Mouse (Mus musculus) neutrophil, adult 5-6 weeks (primary cell): ENCODE data around the gene Otop1. TPM values are rescaled to one million over a fixed set of nuclear protein-coding genes. Genes with fewer than 3 reads are reported as not detected.

Experiments used
- ATAC-seq: fragments of 151-379, 151-347 bp; 2 replicates; pipeline ENCODE4 v1.8.0; 2017; ENCODE audit warnings: mild to moderate bottlenecking, moderate TSS enrichment; ENCODE audit not compliant: insufficient number of reproducible peaks, poor library complexity, low FRiP score, severe bottlenecking; ENCODE audit errors: extremely low read depth
- total RNA-seq: library from RNA; stranded (forward); fragments of 200-1000 nt; gene quantifications from 2 replicates; pipeline ENCODE4 v1.2.3, GENCODE M21; 2017

Otop1 gene
- total RNA-seq, result not detected in 2 replicates

- no peak for ATAC-seq
Measured at GRCm38 (mm10) chr5:38275771-38276170, at the start of gene Otop1. Otop1 (plus strand) TSS chr5:38275972.

DNA sequence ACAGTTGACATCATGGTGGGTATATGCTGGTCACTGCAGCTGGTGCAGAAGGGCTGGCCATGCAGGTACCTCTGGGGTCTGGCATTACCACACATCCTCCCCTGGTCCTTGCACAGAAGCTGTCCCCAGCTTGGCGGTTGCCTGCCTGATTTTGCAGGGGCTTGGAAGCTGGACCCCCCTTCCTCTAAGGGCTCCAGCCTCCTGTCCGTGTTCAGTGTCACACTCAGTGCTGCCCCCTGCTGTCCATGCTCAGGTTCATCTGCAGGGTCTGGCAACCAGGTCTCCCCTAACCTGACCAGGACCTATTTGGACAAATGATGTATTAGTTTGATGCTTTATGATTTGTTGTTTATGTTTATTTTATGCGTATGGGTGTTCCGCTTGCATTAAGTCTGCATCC, 40.4 kb upstream of the Otop1 start:
- peak; percentile 65 for ATAC-seq

GRCm38 (mm10) chr5:38236627-38237026, 39.1 kb upstream of the Otop1 start:
- ATAC-seq, result no peak

DNA sequence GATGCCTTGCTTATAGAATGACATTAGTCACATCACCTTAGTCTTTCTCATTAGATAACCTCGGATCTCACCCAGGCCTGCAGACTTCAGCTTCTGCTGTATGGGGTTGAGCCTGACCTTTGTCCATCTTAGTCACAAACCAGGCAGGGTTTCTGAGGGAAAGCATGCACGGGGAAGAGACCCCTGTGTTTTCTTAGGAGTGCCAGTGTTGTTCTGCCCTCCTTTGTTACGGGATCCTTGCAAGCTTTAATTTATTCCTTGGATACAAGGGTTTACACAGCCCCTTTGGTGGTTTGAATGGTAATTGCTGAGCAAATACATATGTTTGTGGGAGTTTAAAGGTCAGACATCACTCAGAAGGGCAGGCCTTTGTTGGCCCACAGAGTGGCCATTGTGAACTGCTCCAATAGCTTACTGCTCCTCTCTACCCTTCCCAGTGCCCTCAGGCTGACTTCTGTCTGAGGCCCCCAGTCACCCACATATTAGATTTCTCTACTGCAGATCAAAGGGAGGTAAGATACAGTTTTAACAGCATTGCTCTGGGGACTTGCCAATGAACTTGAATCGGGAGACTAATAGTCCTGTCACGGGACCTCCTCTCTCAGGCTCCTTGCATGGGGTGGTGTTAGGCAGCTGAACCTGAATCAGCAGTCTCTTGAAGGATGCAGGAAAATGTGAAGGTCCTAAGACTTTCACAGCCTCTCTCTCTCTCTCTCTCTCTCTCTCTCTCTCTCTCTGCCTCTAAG, 34.9 kb upstream of the Otop1 start:
- ATAC-seq, result no peak

GRCm38 (mm10) chr5:38241473-38241834, 34.3 kb upstream of the Otop1 start:
- ATAC-seq, result no peak

DNA sequence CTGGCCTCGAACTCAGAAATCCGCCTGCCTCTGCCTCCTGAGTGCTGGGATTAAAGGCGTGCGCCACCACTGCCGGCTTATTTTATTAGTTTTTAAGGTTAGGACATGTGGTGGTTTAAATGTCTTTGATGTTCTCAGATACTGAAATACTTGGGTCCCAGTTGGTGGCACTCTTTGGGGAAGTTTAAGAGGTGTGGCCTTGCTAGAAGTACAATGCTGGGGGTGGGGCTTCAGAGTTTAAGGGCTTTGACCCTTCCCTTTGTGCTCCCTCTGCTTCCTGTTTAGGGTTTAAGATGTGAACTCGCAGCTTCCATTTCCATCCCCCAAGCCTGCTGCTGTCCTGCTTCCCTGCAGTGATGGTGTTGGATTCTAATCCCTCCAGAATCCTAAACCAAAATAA, 33.8 kb upstream of the Otop1 start:
- ATAC-seq, result no peak

DNA sequence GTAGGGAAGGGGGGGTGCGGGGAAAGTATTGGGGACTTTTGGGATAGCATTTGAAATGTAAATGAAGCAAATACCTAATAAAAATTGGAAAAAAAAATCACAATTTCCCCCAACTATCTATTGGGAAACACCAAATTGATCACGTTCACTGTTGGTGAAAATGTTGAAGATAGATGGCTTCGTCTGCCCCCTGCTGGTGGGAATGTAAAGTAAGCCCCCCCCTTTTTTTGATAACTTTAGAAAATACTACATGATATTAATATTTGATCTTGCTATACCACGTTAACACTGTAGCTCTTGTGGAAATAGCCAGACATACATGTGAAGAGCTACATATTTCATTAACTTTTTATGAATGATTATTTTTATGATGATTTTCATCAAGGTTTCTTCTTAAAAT, 20.6 kb upstream of the Otop1 start:
- ATAC-seq, result no peak

DNA sequence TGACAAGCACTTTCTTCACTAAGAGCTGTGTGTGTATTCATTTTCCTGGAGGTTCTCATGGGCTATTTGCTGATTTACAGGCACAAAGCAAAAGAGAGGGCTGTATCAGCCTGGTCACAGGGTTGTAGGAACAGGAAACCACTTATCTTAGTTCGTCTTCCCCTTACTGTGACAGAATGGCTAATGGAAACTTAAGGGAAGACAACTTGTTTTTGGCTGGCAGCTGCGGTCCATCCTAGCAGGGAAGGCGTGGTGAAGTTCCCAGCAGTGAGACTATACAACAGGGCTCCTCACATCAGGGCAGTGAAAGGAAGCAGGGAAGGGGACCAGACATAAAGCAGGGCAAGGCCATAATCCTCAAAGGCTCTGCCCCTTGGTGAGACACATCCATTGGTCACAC, 20.1 kb upstream of the Otop1 start:
- ATAC-seq, result no peak

DNA sequence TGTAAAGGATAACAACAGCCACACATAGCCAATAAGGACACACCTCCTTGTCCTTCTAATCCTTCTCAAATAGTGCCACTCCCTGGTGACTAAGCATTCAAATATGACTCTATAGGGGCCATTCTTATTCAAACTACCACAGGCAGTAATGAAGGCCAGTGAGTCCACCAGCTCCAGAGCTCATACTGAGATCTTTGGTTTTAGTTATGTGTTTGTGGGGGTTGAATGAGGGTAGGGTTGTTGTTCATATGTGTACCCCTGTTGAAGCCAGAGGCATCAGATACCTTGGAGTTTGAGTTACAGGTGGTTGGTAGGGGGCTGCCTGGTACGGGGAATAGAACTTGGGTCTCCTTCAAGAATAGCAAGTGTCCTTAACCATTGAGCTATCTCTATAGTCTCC, 19.2 kb upstream of the Otop1 start:
- ATAC-seq, result no peak

DNA sequence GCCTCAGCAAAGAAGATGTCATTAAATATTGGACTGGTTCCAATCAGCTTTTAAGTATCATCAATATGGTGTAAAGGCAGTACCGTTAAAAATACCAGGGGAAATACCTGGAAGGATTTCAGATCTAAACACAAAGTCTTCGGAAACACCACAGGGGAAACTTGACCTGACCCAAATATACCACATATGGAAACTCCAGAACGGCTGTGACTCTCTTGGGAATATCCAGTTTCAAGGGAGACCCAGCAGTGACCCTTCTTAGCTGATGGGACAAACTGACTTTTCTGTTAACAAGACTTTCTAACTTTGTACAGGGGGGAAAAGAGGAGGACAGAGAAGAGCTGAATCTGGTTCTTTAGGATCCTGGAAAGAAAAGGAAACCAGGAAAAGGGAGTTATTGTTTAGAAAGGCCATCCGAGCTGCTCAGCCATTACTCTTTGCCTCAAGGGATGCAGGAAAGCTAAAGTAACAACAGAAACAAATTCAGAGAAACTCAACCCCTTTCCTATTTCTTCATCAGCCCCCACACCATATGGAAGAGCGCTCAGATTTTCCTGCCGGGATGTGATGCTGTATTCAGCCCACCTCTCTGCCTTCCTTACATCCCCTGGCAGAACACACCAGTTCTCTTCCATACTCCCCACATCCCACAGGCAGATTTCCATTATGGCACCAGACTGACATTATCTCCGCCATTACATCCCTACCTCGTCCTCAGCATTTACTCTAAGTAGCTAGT, 17.6 kb upstream of the Otop1 start:
- no peak for ATAC-seq

DNA sequence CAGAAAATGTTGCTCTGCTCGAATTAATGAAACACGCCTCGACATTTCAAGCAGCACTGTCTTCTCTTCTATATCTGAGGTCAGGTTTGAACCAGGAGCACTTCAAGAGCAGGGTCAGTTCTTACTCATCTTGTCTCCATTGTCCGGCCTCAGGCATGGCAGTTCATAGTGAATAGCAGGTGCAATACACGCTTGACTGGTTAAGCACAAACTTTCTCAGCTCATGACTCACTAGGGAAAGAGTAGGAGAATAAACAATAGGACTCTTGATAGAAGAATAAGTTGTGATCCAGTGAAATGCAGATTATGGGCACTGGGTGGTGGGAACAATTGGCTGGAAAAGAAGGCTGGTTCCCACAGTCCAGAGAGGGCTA, 17.0 kb upstream of the Otop1 start:
- no peak for ATAC-seq

DNA sequence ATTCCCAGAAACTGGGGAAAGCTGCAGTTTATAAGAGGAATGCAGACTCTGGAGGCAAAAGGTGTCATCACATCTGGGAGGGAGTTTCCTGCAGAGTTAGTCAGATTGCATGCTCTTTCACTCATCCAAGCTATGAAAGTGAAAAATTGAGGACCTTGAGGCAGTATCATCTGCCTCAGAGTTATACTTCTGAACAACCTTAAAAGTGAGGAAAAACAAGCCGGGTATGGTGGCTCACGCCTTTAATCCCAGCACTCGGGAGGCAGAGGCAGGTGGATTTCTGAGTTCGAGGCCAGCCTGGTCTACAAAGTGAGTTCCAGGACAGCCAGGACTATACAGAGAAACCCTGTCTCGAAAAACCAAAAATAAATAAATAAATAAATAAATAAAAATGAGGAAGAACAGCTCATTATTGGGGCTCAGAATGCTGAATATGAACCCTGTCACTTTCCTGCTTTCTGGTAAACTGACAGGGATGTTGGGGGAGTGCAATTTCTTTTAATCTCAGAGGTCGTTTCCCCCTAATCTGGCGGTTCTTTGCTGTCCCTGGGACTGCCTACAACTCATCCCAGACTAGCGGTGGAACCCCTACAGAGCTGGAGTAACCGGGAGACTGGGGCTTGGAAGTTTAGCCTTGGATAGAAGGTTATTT, 16.2 kb upstream of the Otop1 start:
- no peak for ATAC-seq

- ATAC-seq, result peak; percentile 77
Measured at GRCm38 (mm10) chr5:38260107-38260682, 15.6 kb upstream of the Otop1 start, which contains the start of gene Tmem128. Tmem128 (plus strand) TSS chr5:38260185.

GRCm38 (mm10) chr5:38270942-38271341, 4.8 kb upstream of the Otop1 start:
- ATAC-seq, result no peak

DNA sequence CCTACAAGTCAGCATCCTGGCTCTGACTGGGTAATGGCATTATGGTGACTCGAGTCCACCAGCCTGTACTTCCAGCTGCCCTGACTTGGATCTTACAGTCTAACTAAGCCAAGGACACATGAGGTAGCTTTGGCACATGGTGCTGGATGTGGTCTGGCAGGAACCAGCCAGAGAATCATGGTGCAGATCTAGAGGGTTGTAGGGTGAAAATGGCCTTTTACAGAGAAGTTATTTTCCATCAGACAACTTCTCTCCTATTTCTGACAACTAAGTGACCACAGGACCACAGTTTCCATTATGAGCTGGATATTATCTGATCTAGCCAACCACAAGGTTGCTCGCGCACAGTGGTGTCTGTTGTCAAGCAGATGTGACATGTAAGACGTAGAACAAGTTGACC, 1.9 kb upstream of the Otop1 start:
- ATAC-seq, result no peak

DNA sequence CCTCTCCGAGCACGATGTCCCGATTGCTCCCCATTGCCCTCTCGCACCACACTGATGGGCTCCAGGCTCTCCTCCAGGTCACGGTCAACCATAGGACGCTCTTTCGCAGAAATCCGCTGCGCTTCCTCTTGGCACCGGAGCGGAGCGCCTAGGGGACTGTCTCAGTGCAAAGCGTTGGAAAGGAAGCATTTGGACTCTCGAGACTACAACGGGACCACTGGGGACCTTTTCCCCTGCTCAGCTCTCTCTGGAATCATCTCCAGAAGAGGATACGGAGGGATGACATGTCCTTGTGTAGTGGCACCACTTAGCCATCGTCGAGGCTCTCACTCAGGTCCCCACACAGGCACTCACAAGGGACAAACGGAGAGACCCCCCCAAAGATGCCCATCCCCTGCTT, 679 bp downstream of the Otop1 start:
- no peak for ATAC-seq

DNA sequence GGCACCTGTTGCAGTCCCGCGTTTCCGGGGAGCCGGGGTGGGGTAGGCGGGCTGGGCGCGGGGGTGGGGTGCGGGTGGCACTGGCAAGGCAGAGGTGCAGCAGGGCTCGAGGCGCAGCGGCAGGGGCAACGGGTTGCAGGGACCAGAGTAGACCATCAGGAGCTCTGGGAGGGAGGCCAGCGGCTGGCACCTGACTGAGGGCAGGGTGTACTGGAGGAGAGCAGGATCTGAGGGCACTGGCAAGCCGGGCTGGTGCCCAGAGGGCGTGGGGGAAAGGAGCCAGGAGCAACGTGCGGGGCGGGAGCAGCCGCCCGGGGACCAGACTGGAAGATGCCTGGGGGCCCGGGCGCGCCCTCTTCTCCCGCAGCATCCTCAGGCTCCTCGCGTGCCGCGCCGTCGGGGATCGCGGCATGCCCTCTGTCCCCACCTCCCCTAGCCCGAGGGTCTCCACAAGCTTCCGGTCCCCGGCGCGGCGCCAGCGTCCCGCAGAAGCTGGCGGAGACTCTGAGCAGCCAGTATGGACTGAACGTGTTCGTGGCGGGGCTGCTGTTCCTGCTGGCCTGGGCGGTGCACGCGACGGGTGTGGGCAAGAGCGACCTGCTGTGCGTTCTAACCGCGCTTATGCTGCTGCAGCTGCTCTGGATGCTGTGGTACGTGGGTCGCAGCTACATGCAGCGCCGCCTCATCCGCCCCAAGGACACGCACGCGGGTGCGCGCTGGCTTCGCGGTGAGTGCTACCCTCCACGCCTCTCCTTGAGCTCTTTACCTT, 1.5 kb downstream of the Otop1 start:
- ATAC-seq, result no peak

- no peak for ATAC-seq
Measured at GRCm38 (mm10) chr5:38277936-38278600, 2.3 kb downstream of the Otop1 start.

DNA sequence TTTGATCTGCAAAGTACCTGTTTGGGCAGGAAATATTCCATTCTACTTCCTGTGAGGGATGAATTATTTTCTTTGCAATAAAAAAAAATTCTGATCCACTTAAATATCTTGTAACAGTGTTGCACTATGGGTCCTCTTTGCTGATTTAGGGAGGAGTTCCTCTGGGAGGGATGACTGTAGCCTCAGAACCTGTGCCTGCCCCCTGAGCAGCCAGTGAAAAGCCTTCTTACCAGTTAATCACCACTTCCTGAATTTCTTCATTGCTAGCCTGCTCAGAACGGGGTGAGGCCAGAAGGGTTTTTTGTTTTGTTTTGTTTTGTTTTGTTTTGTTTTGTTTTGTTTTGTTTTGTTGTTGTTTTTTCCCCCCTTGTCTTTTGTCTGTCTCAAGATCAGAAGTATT, 4.3 kb downstream of the Otop1 start:
- ATAC-seq, result no peak
